Mouse (Mus musculus) heart, embryonic 13.5 days (tissue): ENCODE measurements around the gene Chn2. TPM values are rescaled to one million over a fixed set of nuclear protein-coding genes. Genes with fewer than 3 reads are reported as not detected.

Experiments
- ATAC-seq: fragments of 200-750 bp; cut with Nextera tagmentation; 2 replicates; pipeline ENCODE4 v1.8.0; 2017; ENCODE audit warnings: moderate TSS enrichment; ENCODE audit not compliant: insufficient number of reproducible peaks, low FRiP score, low TSS enrichment; ENCODE audit errors: extremely low read depth
- H3K27ac ChIP-seq: fragments of 300-500 bp; sonication (generic); replicated peaks from 2 replicates; pipeline ENCODE4 v1.5.1; 2015; ENCODE audit warnings: moderate library complexity, mild to moderate bottlenecking, inconsistent platforms
- H3K27me3 ChIP-seq: fragments of 300-500 bp; sonication (generic); replicated peaks from 2 replicates; pipeline ENCODE4 v1.6.1; 2015; ENCODE audit warnings: mild to moderate bottlenecking, inconsistent platforms
- H3K36me3 ChIP-seq: fragments of 300-500 bp; sonication (generic); 2 replicates; pipeline ENCODE4 v1.6.1; 2015; ENCODE audit warnings: mild to moderate bottlenecking, inconsistent platforms
- H3K4me1 ChIP-seq: fragments of 300-500 bp; sonication (generic); 2 replicates; pipeline ENCODE4 v1.6.1; 2015; ENCODE audit warnings: inconsistent platforms
- H3K4me2 ChIP-seq: fragments of 300-500 bp; sonication (generic); 2 replicates; pipeline ENCODE4 v1.6.1; 2015; ENCODE audit warnings: inconsistent platforms, mild to moderate bottlenecking, moderate library complexity
- H3K4me3 ChIP-seq: fragments of 300-500 bp; sonication (generic); 2 replicates; pipeline ENCODE4 v1.5.1; 2015; ENCODE audit warnings: moderate library complexity, mild to moderate bottlenecking, inconsistent platforms
- H3K9ac ChIP-seq: fragments of 300-500 bp; sonication (generic); 2 replicates; pipeline ENCODE4 v1.6.1; 2015; ENCODE audit warnings: inconsistent platforms, mild to moderate bottlenecking, moderate library complexity
- H3K9me3 ChIP-seq: fragments of 300-500 bp; sonication (generic); 2 replicates; pipeline ENCODE4 v1.6.1; 2016; ENCODE audit warnings: inconsistent platforms
- WGBS: fragments of 180-500 bp; shearing (Covaris S2); methylation state at CpG from one replicate; pipeline ENCODE4 v1.1.7; 2015; ENCODE audit warnings: mixed read lengths; 5-methylcytosine and 5-hydroxymethylcytosine counted together
- polyA plus RNA-seq: library from polyadenylated mRNA; unstranded; fragments of >200 nt; fragmentation: Nextera tagmentation; extraction: Ambion mirVana; gene quantifications from 2 replicates; pipeline ENCODE4 v1.2.1, GENCODE M21; 2015

The Chn2 gene
- polyA plus RNA-seq, 1 experiment from 2014 or later, result 8.7 TPM

GRCm38 (mm10) chr6:54021123-54021789 is 18.1 kb upstream of the Chn2 start:
- Histone ChIP-seq H3K9ac (no peak overlapping the region), H3K4me3 (no peak overlapping the region), H3K4me1 (peaks cover 22% of the 10 kb centered on the region), H3K27ac (peak overlapping the region; percentile 51), H3K9me3 (no peaks in the 10 kb centered on the region), H3K27me3 (no peaks in the 10 kb centered on the region), H3K4me2 (peak overlapping the region; percentile 35), H3K36me3 (no peaks in the 10 kb centered on the region)
- ATAC-seq, result peak; percentile 25; the same call in 1 of the 2 replicates
- 52% methylated on average over 15 of the region's 15 CpGs for WGBS

- 90% methylated on average over 5 of the region's 5 CpGs for whole genome bisulfite sequencing
- Histone ChIP-seq H3K9me3 (no peaks in the 10 kb centered on the region), H3K4me2 (no peak overlapping the region), H3K4me3 (no peak overlapping the region), H3K27ac (no peak overlapping the region), H3K4me1 (peaks cover 9% of the 10 kb centered on the region), H3K9ac (no peak overlapping the region), H3K36me3 (no peaks in the 10 kb centered on the region), H3K27me3 (no peaks in the 10 kb centered on the region)
- ATAC-seq, result no peak
These were observed 15.5 kb upstream of the Chn2 start for GRCm38 (mm10) chr6:54023846-54024245.

- Histone ChIP-seq H3K4me3 (no peak overlapping the region), H3K36me3 (no peaks in the 10 kb centered on the region), H3K4me2 (no peak overlapping the region), H3K4me1 (peaks cover 4% of the 10 kb centered on the region), H3K9ac (no peak overlapping the region), H3K27ac (no peak overlapping the region), H3K9me3 (no peaks in the 10 kb centered on the region), H3K27me3 (no peaks in the 10 kb centered on the region)
- ATAC-seq, result no peak
- WGBS, result 45% methylated on average over 1 of the region's 1 CpGs
These were observed 10.6 kb upstream of the Chn2 start for GRCm38 (mm10) chr6:54028706-54029105.

GRCm38 (mm10) chr6:54030351-54030750 is 9.0 kb upstream of the Chn2 start:
- Histone ChIP-seq H3K27me3 (no peaks in the 10 kb centered on the region), H3K4me3 (no peak overlapping the region), H3K36me3 (no peaks in the 10 kb centered on the region), H3K9me3 (no peaks in the 10 kb centered on the region), H3K27ac (no peak overlapping the region), H3K9ac (no peak overlapping the region), H3K4me2 (no peak overlapping the region), H3K4me1 (peaks cover 7% of the 10 kb centered on the region)
- ATAC-seq, result no peak

- 72% methylated on average over 3 of the region's 3 CpGs for WGBS
- Histone ChIP-seq H3K9me3 (no peaks in the 10 kb centered on the region), H3K4me2 (no peak overlapping the region), H3K27ac (no peak overlapping the region), H3K27me3 (no peaks in the 10 kb centered on the region), H3K36me3 (no peaks in the 10 kb centered on the region), H3K4me1 (peaks cover 7% of the 10 kb centered on the region), H3K9ac (no peak overlapping the region), H3K4me3 (no peak overlapping the region)
- no peak for ATAC-seq
These were observed 8.6 kb upstream of the Chn2 start for GRCm38 (mm10) chr6:54030776-54031175.

GRCm38 (mm10) chr6:54034471-54034870 is 4.9 kb upstream of the Chn2 start:
- Histone ChIP-seq H3K9ac (peak overlapping the region; percentile 72), H3K4me3 (peak overlapping the region; percentile 27; the same call in 1 of the 2 replicates)
- no peak for ATAC-seq

GRCm38 (mm10) chr6:54035548-54035947 is 3.8 kb upstream of the Chn2 start:
- H3K4me2 ChIP-seq, result no peak overlapping the region
- H3K4me3 ChIP-seq, result no peak overlapping the region
- peaks cover 13% of the 10 kb centered on the region for H3K4me1 ChIP-seq
- H3K36me3 ChIP-seq, result no peaks in the 10 kb centered on the region
- 61% methylated on average over 3 of the region's 3 CpGs for WGBS
- no peak overlapping the region for H3K27ac ChIP-seq
- 0 out of 2 replicates have a peak, but pooled peaks cover 3% of the 10 kb centered on the region for H3K9me3 ChIP-seq
- ATAC-seq, result no peak
- H3K9ac ChIP-seq, result no peak overlapping the region
- H3K27me3 ChIP-seq, result peaks cover 20% of the 10 kb centered on the region

More at GRCm38 (mm10) chr6:54034471-54034870, 4.9 kb upstream of the Chn2 start:
- WGBS, result 1% methylated on average over 9 of the region's 9 CpGs
- no peaks in the 10 kb centered on the region for H3K36me3 ChIP-seq
- peaks cover 13% of the 10 kb centered on the region for H3K4me1 ChIP-seq
- H3K9me3 ChIP-seq, result 0 out of 2 replicates have a peak, but pooled peaks cover 3% of the 10 kb centered on the region
- H3K4me2 ChIP-seq, result peak overlapping the region; percentile 63
- H3K27ac ChIP-seq, result 0 out of 2 replicates have a peak overlapping the region, but pooled peaks have one; percentile 13
- H3K27me3 ChIP-seq, result peaks cover 18% of the 10 kb centered on the region

- H3K9me3 ChIP-seq, result 0 out of 2 replicates have a peak, but pooled peaks cover 3% of the 10 kb centered on the region
- peak overlapping the region; percentile 76; the same call in 1 of the 2 replicates for H3K27ac ChIP-seq
- WGBS, result 14% methylated on average over 10 of the region's 10 CpGs
These were observed 488 bp upstream of the Chn2 start for GRCm38 (mm10) chr6:54038866-54039265.

GRCm38 (mm10) chr6:54039805-54040447 is 572 bp downstream of the Chn2 start:
- peak; percentile 40; the same call in 1 of the 2 replicates for ATAC-seq
- Histone ChIP-seq H3K4me3 (peak overlapping the region; percentile 77), H3K9me3 (0 out of 2 replicates have a peak, but pooled peaks cover 3% of the 10 kb centered on the region), H3K4me1 (peaks cover 15% of the 10 kb centered on the region), H3K27me3 (peaks cover 52% of the 10 kb centered on the region), H3K9ac (peak overlapping the region; percentile 86), H3K27ac (peak overlapping the region; percentile 76), H3K4me2 (peak overlapping the region; percentile 95), H3K36me3 (no peaks in the 10 kb centered on the region)
- WGBS, result under 1% methylated on average over 54 of the region's 62 CpGs

More at GRCm38 (mm10) chr6:54038866-54039265, 488 bp upstream of the Chn2 start:
- Histone ChIP-seq H3K4me2 (peak overlapping the region; percentile 95), H3K9ac (peak overlapping the region; percentile 86), H3K36me3 (no peaks in the 10 kb centered on the region), H3K27me3 (peaks cover 52% of the 10 kb centered on the region), H3K4me1 (peaks cover 18% of the 10 kb centered on the region), H3K4me3 (peak overlapping the region; percentile 77)
- ATAC-seq, result no peak

- H3K9me3 ChIP-seq, result 0 out of 2 replicates have a peak, but pooled peaks cover 3% of the 10 kb centered on the region
- H3K27me3 ChIP-seq, result peaks cover 52% of the 10 kb centered on the region
- H3K4me2 ChIP-seq, result peak overlapping the region; percentile 95
- peaks cover 15% of the 10 kb centered on the region for H3K4me1 ChIP-seq
- no peak for ATAC-seq
- no peaks in the 10 kb centered on the region for H3K36me3 ChIP-seq
- H3K9ac ChIP-seq, result peak overlapping the region; percentile 86
- 0 out of 2 replicates have a peak overlapping the region, but pooled peaks have one; percentile 76 for H3K27ac ChIP-seq
- 27% methylated on average over 9 of the region's 9 CpGs for WGBS
- H3K4me3 ChIP-seq, result peak overlapping the region; percentile 77
These were observed 1.1 kb downstream of the Chn2 start for GRCm38 (mm10) chr6:54040448-54040844.

GRCm38 (mm10) chr6:54041386-54042043 is 2.2 kb downstream of the Chn2 start:
- Histone ChIP-seq H3K9me3 (0 out of 2 replicates have a peak, but pooled peaks cover 3% of the 10 kb centered on the region), H3K27ac (no peak overlapping the region), H3K4me2 (peak overlapping the region; percentile 95), H3K36me3 (no peaks in the 10 kb centered on the region), H3K9ac (0 out of 2 replicates have a peak overlapping the region, but pooled peaks have one; percentile 10), H3K27me3 (peaks cover 52% of the 10 kb centered on the region), H3K4me1 (peaks cover 15% of the 10 kb centered on the region), H3K4me3 (peak overlapping the region; percentile 77)
- ATAC-seq, result no peak
- WGBS, result 33% methylated on average over 13 of the region's 13 CpGs
